Mouse (Mus musculus): ENCODE data around the gene Sh2d3c.

GRCm38 (mm10) chr2:32712934-32713817, 7.7 kb upstream of the Sh2d3c start, which contains the start of gene Cdk9:
- TF ChIP-seq CTCF (IDR thresholded peaks at IDR 0.05; ENCODE audit: control insufficient read depth, insufficient read depth, low read length) (peak; percentile 98), POLR2A (IDR thresholded peaks at IDR 0.05; ENCODE audit: borderline replicate concordance, control insufficient read depth, low read depth, low read length) (peak; percentile 31; the same call in 1 of the 2 replicates)

Measured in bone marrow, adult 2 months (tissue).